Mouse (Mus musculus): Measurements from ENCODE around the gene Ly6g6d.

DNA sequence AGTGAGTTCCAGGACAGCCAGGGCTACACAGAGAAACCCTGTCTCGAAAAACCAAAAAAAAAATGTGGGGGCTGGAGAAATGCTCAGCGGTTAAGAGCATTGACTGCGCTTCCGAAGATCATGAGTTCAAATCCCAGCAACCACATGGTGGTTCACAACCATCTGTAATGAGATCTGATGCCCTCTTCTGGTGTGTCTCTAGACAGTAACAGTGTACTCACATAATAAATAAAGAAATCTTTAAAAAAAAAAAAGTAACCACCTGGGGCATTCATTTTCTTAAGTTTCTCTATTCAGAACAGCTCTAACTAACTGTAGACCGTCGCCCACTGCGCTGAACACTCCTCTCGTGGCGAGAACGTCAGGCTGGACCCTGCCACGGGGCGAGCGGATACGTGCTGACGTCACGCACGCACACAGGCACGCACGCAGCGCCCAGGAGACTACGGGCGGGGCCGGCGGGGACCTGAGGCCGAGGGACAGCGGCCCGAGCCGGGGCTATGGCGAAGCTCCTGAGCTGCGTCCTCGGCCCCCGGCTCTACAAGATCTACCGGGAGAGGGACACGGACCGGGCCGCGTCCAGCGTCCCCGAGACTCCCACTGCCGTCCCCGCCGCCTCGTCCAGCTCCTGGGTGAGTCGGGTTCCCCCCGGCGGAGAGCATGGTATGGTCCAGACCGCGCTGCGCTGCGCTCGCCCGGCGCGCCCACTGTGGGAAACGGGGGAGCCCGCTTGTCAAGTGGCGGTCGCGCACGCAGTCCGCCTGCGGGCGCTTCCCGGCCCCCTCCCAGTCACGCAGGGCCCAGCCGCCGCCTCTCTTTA, 11.2 kb upstream of the Ly6g6d start, which contains the start of gene Abhd16a:
- TF ChIP-seq CTCF (conservative IDR thresholded peaks at IDR 0.05; ENCODE audit: insufficient read depth, insufficient read length, low read depth, low read length) (no peak), POLR2A (IDR thresholded peaks at IDR 0.05; ENCODE audit: low read depth, low read length) (peak; percentile 59)

Measured in kidney, adult 2 months (tissue).